Mouse (Mus musculus): ENCODE results near the gene Inpp4b. TPM values are rescaled to one million over a fixed set of nuclear protein-coding genes. Genes with fewer than 3 reads are reported as not detected.

Inpp4b gene
- polyA plus RNA-seq, 1 experiment from 2014 or later = 4.2 TPM

DNA sequence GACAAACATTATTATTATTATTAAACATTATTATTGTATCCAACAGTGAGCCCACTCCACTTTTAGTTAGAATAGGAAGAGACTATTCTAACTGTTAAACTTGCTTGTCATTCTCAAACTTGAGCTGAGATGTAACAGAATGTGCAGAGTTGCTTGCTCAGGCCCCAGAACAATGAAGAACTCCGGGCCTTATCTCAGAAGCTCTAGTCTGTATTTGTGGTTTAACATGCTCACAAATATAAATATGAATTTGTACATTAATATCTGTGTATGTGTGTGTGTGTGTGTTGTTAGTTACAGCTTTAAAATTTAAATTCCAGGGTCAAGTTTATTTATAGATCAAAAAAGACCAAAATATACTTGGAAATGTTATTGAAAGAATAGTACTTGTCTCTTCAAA, 435.3 kb downstream of the Inpp4b start:
- no peak overlapping the region for H3K27ac ChIP-seq (ENCODE audit: low read depth, low read length)
- no peak for DNase-seq (ENCODE audit: low spot score)
- no peak overlapping the region for H3K4me3 ChIP-seq (ENCODE audit: low read depth, low read length)
- no peak overlapping the region for H3K9ac ChIP-seq (ENCODE audit: low read length)
- H3K36me3 ChIP-seq (ENCODE audit: control insufficient read depth, insufficient read depth, low read length) = no peaks in the 10 kb centered on the region
- no peaks in the 10 kb centered on the region for H3K27me3 ChIP-seq (ENCODE audit: control insufficient read depth, insufficient read depth, low read length)
- H3K4me2 ChIP-seq (ENCODE audit: low read depth) = no peak overlapping the region
- ATAC-seq (ENCODE audit: insufficient read depth, low FRiP score, low TSS enrichment) = no peak
- WGBS = 90% methylated on average over 1 of the region's 1 CpGs
- no peaks in the 10 kb centered on the region for H3K4me1 ChIP-seq (ENCODE audit: control insufficient read depth, insufficient read depth, low read length)
- H3K9me3 ChIP-seq (ENCODE audit: control insufficient read depth, low read length) = no peaks in the 10 kb centered on the region

GRCm38 (mm10) chr8:81779440-81779839, 437.1 kb downstream of the Inpp4b start:
- DNase-seq (ENCODE audit: low spot score) (no peak), ATAC-seq (ENCODE audit: insufficient read depth, low FRiP score, low TSS enrichment) (no peak)
- Histone ChIP-seq H3K27ac (ENCODE audit: low read depth, low read length) (no peak overlapping the region), H3K4me1 (ENCODE audit: control insufficient read depth, insufficient read depth, low read length) (no peaks in the 10 kb centered on the region), H3K27me3 (ENCODE audit: control insufficient read depth, insufficient read depth, low read length) (no peaks in the 10 kb centered on the region), H3K4me2 (ENCODE audit: low read depth) (no peak overlapping the region), H3K36me3 (ENCODE audit: control insufficient read depth, insufficient read depth, low read length) (no peaks in the 10 kb centered on the region), H3K9me3 (ENCODE audit: control insufficient read depth, low read length) (no peaks in the 10 kb centered on the region), H3K4me3 (ENCODE audit: low read depth, low read length) (no peak overlapping the region), H3K9ac (ENCODE audit: low read length) (no peak overlapping the region)
- WGBS = 89% methylated on average over 5 of the region's 5 CpGs

DNA sequence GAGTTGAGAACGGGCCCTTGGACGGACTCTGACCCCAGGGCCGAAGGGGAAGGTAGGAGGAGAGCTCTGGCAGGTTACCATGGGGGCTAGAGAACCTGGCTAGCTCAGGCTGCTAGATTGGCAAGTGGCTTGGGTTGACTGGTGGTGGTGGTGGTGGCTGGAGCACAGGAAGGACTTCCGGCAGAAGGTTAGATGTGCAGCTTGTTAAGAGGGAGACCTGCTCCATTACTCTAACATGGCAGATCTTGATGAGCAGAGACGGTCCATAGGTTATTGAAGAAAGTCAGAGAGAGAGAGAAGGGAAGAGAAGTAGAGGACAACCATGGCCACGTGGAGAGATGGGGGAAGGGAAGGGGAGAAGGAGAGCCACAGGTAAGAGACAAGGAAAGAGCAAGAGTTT, 437.8 kb downstream of the Inpp4b start:
- no peaks in the 10 kb centered on the region for H3K36me3 ChIP-seq (ENCODE audit: control insufficient read depth, insufficient read depth, low read length)
- H3K4me1 ChIP-seq (ENCODE audit: control insufficient read depth, insufficient read depth, low read length) = no peaks in the 10 kb centered on the region
- no peak overlapping the region for H3K27ac ChIP-seq (ENCODE audit: low read depth, low read length)
- no peak overlapping the region for H3K9ac ChIP-seq (ENCODE audit: low read length)
- no peak for ATAC-seq (ENCODE audit: insufficient read depth, low FRiP score, low TSS enrichment)
- no peak overlapping the region for H3K4me3 ChIP-seq (ENCODE audit: low read depth, low read length)
- H3K4me2 ChIP-seq (ENCODE audit: low read depth) = no peak overlapping the region
- no peaks in the 10 kb centered on the region for H3K27me3 ChIP-seq (ENCODE audit: control insufficient read depth, insufficient read depth, low read length)
- no peaks in the 10 kb centered on the region for H3K9me3 ChIP-seq (ENCODE audit: control insufficient read depth, low read length)
- WGBS = 85% methylated on average over 6 of the region's 6 CpGs
- no peak for DNase-seq (ENCODE audit: low spot score)

GRCm38 (mm10) chr8:81780921-81781675, 438.7 kb downstream of the Inpp4b start:
- Histone ChIP-seq H3K9me3 (ENCODE audit: control insufficient read depth, low read length) (no peaks in the 10 kb centered on the region), H3K4me3 (ENCODE audit: low read depth, low read length) (no peak overlapping the region), H3K27me3 (ENCODE audit: control insufficient read depth, insufficient read depth, low read length) (no peaks in the 10 kb centered on the region), H3K4me2 (ENCODE audit: low read depth) (no peak overlapping the region), H3K36me3 (ENCODE audit: control insufficient read depth, insufficient read depth, low read length) (no peaks in the 10 kb centered on the region), H3K27ac (ENCODE audit: low read depth, low read length) (no peak overlapping the region), H3K9ac (ENCODE audit: low read length) (no peak overlapping the region), H3K4me1 (ENCODE audit: control insufficient read depth, insufficient read depth, low read length) (no peaks in the 10 kb centered on the region)
- no peak for DNase-seq (ENCODE audit: low spot score)
- ATAC-seq (ENCODE audit: insufficient read depth, low FRiP score, low TSS enrichment) = no peak
- WGBS = 89% methylated on average over 2 of the region's 2 CpGs

DNA sequence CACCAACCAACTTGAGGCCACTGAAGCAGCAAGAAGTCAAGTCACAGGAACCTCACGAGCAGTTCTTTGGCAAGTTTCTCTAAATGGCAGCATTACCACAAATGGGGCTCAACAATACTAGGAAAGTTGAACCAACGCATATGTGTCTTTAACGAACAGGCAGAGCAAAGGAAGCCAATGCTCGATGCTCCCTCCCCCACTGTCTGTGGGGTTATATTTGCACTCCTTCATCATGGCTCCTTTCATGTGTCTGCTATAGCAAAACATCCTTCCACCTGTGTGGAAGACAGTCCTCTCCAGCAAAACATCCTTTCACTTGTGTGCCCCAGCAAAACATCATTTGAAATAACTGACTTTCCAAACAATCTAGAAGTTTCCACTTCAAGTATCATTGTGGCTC, 440.4 kb downstream of the Inpp4b start:
- DNase-seq (ENCODE audit: low spot score) = no peak
- no peak overlapping the region for H3K9ac ChIP-seq (ENCODE audit: low read length)
- H3K27me3 ChIP-seq (ENCODE audit: control insufficient read depth, insufficient read depth, low read length) = no peaks in the 10 kb centered on the region
- H3K27ac ChIP-seq (ENCODE audit: low read depth, low read length) = no peak overlapping the region
- ATAC-seq (ENCODE audit: insufficient read depth, low FRiP score, low TSS enrichment) = no peak
- WGBS = 89% methylated on average over 4 of the region's 4 CpGs
- H3K4me1 ChIP-seq (ENCODE audit: control insufficient read depth, insufficient read depth, low read length) = no peaks in the 10 kb centered on the region
- H3K4me2 ChIP-seq (ENCODE audit: low read depth) = no peak overlapping the region
- no peak overlapping the region for H3K4me3 ChIP-seq (ENCODE audit: low read depth, low read length)
- H3K36me3 ChIP-seq (ENCODE audit: control insufficient read depth, insufficient read depth, low read length) = no peaks in the 10 kb centered on the region
- H3K9me3 ChIP-seq (ENCODE audit: control insufficient read depth, low read length) = no peaks in the 10 kb centered on the region

GRCm38 (mm10) chr8:81784775-81785174, 442.4 kb downstream of the Inpp4b start:
- Histone ChIP-seq H3K4me1 (ENCODE audit: control insufficient read depth, insufficient read depth, low read length) (no peaks in the 10 kb centered on the region), H3K4me3 (ENCODE audit: low read depth, low read length) (no peak overlapping the region), H3K27ac (ENCODE audit: low read depth, low read length) (no peak overlapping the region), H3K9me3 (ENCODE audit: control insufficient read depth, low read length) (no peaks in the 10 kb centered on the region), H3K27me3 (ENCODE audit: control insufficient read depth, insufficient read depth, low read length) (no peaks in the 10 kb centered on the region), H3K9ac (ENCODE audit: low read length) (no peak overlapping the region), H3K4me2 (ENCODE audit: low read depth) (no peak overlapping the region), H3K36me3 (ENCODE audit: control insufficient read depth, insufficient read depth, low read length) (no peaks in the 10 kb centered on the region)
- 86% methylated on average over 3 of the region's 3 CpGs for WGBS
- no peak for ATAC-seq (ENCODE audit: insufficient read depth, low FRiP score, low TSS enrichment)
- no peak for DNase-seq (ENCODE audit: low spot score)

DNA sequence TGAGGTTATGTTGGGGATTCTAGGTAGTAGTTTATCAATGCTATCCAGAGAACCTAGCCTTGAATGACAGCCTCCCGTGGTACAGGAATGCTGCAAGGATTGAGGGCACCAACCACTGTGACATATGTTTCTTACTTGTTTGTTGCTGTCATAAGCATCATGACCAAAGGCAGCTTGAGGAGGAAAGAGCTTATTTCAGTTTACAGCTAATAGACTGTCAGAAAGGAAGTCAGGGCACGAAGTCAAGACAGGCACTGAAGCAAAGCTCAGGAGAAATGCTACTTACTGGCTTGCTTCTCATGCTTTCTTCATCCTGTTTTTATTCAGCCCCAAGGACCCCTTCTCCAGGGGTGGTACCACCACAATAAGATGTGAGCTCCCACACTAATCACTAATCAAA, 446.1 kb downstream of the Inpp4b start:
- no peak overlapping the region for H3K27ac ChIP-seq (ENCODE audit: low read depth, low read length)
- no peak overlapping the region for H3K9ac ChIP-seq (ENCODE audit: low read length)
- no peaks in the 10 kb centered on the region for H3K27me3 ChIP-seq (ENCODE audit: control insufficient read depth, insufficient read depth, low read length)
- H3K36me3 ChIP-seq (ENCODE audit: control insufficient read depth, insufficient read depth, low read length) = no peaks in the 10 kb centered on the region
- DNase-seq (ENCODE audit: low spot score) (no peak), ATAC-seq (ENCODE audit: insufficient read depth, low FRiP score, low TSS enrichment) (no peak)
- H3K4me2 ChIP-seq (ENCODE audit: low read depth) = no peak overlapping the region
- H3K9me3 ChIP-seq (ENCODE audit: control insufficient read depth, low read length) = no peaks in the 10 kb centered on the region
- 80% methylated on average over 2 of the region's 2 CpGs for WGBS
- H3K4me3 ChIP-seq (ENCODE audit: low read depth, low read length) = no peak overlapping the region
- H3K4me1 ChIP-seq (ENCODE audit: control insufficient read depth, insufficient read depth, low read length) = no peaks in the 10 kb centered on the region

GRCm38 (mm10) chr8:81792649-81793048, 450.3 kb downstream of the Inpp4b start:
- no peak for DNase-seq (ENCODE audit: low spot score)
- no peak overlapping the region for H3K9ac ChIP-seq (ENCODE audit: low read length)
- H3K4me2 ChIP-seq (ENCODE audit: low read depth) = no peak overlapping the region
- no peaks in the 10 kb centered on the region for H3K9me3 ChIP-seq (ENCODE audit: control insufficient read depth, low read length)
- no peak overlapping the region for H3K4me3 ChIP-seq (ENCODE audit: low read depth, low read length)
- H3K36me3 ChIP-seq (ENCODE audit: control insufficient read depth, insufficient read depth, low read length) = no peaks in the 10 kb centered on the region
- 67% methylated on average over 5 of the region's 5 CpGs for WGBS
- H3K4me1 ChIP-seq (ENCODE audit: control insufficient read depth, insufficient read depth, low read length) = no peaks in the 10 kb centered on the region
- no peaks in the 10 kb centered on the region for H3K27me3 ChIP-seq (ENCODE audit: control insufficient read depth, insufficient read depth, low read length)
- H3K27ac ChIP-seq (ENCODE audit: low read depth, low read length) = no peak overlapping the region
- no peak for ATAC-seq (ENCODE audit: insufficient read depth, low FRiP score, low TSS enrichment)

GRCm38 (mm10) chr8:81798501-81798900, 456.1 kb downstream of the Inpp4b start:
- Histone ChIP-seq H3K27ac (ENCODE audit: low read depth, low read length) (no peak overlapping the region), H3K9ac (ENCODE audit: low read length) (no peak overlapping the region), H3K36me3 (ENCODE audit: control insufficient read depth, insufficient read depth, low read length) (no peaks in the 10 kb centered on the region), H3K9me3 (ENCODE audit: control insufficient read depth, low read length) (no peaks in the 10 kb centered on the region), H3K4me3 (ENCODE audit: low read depth, low read length) (no peak overlapping the region), H3K27me3 (ENCODE audit: control insufficient read depth, insufficient read depth, low read length) (no peaks in the 10 kb centered on the region), H3K4me2 (ENCODE audit: low read depth) (no peak overlapping the region), H3K4me1 (ENCODE audit: control insufficient read depth, insufficient read depth, low read length) (peaks cover 2% of the 10 kb centered on the region; the same call in 1 of the 2 replicates)
- WGBS = 78% methylated on average over 1 of the region's 1 CpGs
- ATAC-seq (ENCODE audit: insufficient read depth, low FRiP score, low TSS enrichment) (no peak), DNase-seq (ENCODE audit: low spot score) (no peak)

Measured in neural tube, embryonic 11.5 days (tissue).